Mouse (Mus musculus) gastrocnemius, postnatal 14 days (tissue): Measurements from ENCODE around the gene Ntrk3. TPM values are rescaled to one million over a fixed set of nuclear protein-coding genes. Genes with fewer than 3 reads are reported as not detected.
A peak's percentile ranks its signal among the peaks of the same experiment; 100 is the strongest.

Experiments
- DNase-seq: peaks from one replicate; pipeline ENCODE4 v3.0.0; 2021; ENCODE audit warnings: mixed read lengths
- intact Hi-C: fragments of 180-260 bp; cut with DNase I; formaldehyde crosslinking; loops from one replicate; pipeline ENCODE4 v1.15.1; 2025; ENCODE audit warnings: low total_unique reads
- total RNA-seq, 2 experiments: library from RNA; stranded (reverse); gene quantifications; 2 replicates each; pipeline ENCODE4 v1.2.3; 2021

Ntrk3 gene
- total RNA-seq, 2 experiments from 2014 or later: 3.1 to 3.5 TPM

- intact Hi-C loops: no loop called here
- DNase-seq: no peak
Observed at GRCm38 (mm10) chr7:78724591-78724990, 13.2 kb downstream of the Ntrk3 start.

DNA sequence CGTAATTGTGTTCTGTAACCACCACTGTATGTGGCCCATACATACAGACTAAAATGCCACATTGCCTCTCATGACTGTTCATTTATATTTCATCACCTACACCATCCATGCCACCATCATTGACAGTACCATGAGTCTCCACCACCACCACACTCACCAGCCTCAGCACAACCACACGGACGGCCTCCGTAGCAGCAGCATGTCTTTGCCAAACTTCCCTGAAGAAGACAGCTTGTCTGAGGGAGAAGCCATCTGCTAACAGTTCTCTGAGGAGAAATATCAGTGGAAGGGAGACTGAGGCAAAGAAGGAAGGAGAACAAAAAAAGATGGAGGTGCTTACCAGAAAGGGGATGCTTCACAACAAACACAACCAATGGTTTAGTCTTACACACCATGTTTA, 15.8 kb downstream of the Ntrk3 start:
- no peak for DNase-seq
- intact Hi-C loops: no loop called here

DNA sequence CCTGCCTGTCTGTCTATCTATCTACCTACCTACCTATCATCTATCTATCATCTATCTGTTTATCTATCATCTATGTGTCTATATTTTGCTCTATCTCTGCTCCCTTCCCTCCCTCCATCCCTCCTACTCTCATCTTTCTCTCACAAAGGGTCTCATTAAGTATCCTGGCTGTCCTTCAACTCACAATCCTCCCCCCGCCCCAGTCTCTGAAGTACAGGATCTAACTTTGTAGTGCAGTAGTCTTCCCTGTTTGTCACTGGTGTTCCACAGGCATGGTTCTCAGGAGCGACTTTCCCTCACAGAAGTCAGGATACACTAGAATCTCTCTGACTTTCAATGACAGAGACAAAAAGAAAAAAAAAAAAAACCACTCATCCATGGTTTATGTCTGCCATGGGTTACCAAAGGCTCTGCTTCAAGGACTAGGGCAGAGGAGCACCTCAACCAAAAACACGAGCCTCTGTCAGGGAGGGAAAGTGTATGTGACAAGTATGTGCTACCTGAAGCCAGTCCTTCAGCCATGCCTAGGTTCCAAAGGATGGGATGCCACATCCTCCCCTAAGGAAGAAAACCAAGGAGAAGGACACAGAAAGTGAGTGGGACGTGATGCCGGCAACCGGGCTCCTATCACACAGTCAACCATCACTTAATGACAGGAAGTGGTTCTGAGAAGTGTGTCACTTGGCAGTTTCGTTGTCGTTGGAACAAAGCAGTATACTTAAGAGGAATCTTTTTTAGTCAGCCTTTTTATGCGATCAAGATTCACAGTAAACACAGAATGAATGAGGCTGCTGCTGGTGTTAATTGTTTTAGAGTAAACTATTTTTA, 16.6 kb downstream of the Ntrk3 start:
- intact Hi-C loops: no loop called here
- no peak for DNase-seq

DNA sequence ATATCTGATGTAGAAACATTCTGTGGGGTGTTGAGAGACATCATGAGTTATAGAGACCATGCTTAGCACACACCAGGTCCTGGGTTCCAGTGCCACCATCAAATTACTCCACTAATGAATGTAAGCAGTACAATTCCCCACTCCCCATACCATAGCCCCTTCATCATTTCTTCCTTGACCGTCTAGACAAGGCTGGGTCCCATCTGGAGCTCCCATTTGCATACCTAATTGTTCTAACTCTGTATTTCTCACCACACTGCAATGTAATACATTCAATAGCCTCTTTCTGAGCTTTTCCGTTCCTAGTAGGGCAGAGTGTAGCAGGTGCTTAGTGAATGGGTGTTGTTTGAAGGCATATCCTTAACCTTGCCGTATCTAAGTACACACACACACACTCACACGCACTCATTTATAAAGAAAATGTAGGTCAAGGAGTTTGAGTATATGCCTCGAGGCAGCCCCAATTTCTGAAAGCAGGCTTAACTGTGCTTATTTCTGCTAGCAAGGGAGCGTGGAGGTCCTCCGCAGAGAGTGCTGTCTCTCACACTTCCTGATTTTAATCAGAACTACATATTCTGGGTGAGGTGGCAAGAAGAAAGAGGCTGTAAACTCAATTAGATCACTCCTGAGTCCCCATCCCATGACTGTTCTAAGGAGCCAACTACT, 17.9 kb downstream of the Ntrk3 start:
- intact Hi-C loops: no loop called here
- no peak for DNase-seq

DNA sequence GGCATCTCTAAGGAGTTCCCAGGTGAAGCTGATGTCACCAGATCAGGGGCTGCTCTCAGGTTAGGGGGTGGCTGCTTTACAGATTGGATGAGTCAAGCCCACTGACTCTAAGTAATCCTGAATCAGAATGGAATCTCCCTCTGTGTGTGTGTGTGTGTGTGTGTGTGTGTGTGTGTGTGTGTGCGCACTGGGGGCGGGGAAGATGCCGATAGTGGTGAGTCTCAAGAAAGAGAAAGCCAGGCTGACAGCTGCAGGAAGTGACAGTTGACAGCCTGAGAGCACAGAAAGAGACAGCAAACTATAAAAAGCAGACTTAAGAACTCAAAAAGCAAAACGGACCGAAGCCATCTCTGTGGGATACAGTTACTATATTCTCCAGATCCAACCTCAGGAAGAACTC, 18.7 kb downstream of the Ntrk3 start:
- no peak for DNase-seq
- intact Hi-C loops: no loop called here

DNA sequence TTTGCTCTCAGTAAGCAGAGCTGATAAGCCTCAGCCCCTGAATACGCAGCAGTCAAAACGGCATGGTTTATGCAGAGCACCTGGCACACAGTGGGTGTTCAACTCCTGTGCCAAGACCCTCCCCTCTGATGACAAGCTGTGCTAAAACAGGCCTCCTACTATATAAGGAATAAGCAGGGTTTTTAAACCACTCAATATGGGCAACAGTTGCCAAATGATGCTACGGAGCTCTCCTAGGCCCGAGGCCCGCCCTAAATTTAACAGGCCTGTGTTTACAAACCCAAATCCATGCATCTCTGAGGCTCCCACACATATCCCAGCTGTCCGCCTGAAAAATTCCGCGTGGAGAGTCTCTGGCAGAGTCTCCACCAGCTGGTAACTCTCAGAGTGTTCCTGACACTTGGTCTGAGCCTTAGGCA, 19.6 kb downstream of the Ntrk3 start:
- intact Hi-C loops: no loop called here
- DNase-seq: no peak

GRCm38 (mm10) chr7:78707708-78708107, 30.1 kb downstream of the Ntrk3 start:
- intact Hi-C loops: no loop called here
- no peak for DNase-seq

DNA sequence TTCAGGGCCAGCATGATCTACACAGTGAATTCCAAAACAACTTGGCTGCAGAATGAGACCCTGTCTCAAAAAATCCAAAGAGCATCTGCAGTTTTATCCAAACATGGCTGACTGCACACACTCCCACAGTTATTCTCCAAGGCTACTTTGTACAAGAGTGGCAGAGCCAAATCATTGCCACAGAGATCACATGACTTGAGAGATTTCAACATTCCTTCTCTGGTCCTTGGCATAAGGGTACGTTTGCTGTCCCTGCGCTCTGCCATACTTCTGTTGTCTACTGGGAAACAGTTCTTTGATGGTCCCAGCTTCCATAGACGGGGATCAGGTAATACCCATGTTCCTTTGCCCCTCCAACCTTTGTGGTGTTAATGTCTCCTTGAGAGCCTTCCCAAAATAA, 30.7 kb downstream of the Ntrk3 start:
- no peak for DNase-seq
- intact Hi-C loops: no loop called here

- intact Hi-C loops: no loop called here
- DNase-seq: no peak
Observed at GRCm38 (mm10) chr7:78702676-78703075, 35.1 kb downstream of the Ntrk3 start.

GRCm38 (mm10) chr7:78695200-78695599, 42.6 kb downstream of the Ntrk3 start:
- intact Hi-C loops: no loop called here
- no peak for DNase-seq

DNA sequence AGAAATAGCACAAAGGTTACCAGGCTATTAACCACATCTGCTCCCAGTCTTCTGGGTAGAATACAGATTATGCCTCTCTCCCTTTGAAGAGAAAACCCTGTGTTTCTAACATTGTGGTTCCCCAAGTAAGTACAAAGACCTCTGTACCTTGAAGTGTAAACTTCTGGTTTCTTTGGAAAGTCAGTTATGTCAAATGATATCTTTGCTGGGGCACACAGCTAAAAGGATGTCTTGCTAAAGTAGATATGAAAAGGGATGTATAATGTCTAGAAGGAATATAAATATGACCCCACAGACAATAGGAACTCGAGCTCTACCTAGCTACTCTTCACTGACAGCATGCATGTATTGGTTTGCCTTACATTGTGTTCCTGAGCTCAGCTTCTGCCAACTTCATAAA, 44.7 kb downstream of the Ntrk3 start:
- intact Hi-C loops: no loop called here
- no peak for DNase-seq

DNA sequence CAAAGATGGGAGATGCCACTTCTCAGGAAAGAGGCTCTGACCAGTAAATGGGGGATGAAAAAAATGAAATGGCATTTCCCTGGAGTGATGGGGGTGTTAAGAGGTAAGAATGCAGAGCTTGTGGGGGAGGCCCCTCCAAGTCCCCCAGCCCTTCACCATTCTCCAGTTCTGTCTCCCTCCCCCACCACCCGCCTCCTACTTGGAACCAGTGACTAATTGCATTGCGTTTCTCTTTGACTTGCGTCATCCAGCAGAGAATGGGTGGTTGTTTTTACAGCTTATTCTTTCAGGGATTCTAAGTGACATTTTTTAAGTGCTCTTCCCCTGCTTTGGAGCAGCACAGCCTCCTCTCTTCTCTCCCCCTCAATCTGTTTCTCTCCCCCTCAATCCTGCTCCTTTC, 46.9 kb downstream of the Ntrk3 start:
- intact Hi-C loops: no loop called here
- DNase-seq: no peak

DNA sequence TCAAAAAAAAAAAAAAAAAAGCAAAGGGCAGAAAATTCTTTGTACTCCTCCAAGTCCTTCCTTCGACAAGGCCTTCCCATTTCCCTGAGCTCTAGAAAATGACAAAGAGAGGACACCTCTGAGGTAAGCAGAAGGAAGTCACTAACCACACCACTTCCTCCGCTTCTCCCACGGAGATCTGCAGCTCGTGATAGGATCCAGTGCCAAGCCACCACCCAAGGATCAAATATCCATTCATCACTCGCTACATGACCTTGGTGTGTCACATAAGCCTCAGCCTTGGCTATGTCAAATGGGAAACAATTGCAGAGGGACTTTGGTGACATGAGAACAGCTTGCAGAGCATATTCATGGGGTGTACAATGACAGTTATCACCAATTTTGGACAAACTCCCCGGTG, 52.9 kb downstream of the Ntrk3 start:
- DNase-seq: no peak
- intact Hi-C loops: no loop called here

GRCm38 (mm10) chr7:78680871-78681270, 56.9 kb downstream of the Ntrk3 start:
- intact Hi-C loops: no loop called here
- DNase-seq: no peak

DNA sequence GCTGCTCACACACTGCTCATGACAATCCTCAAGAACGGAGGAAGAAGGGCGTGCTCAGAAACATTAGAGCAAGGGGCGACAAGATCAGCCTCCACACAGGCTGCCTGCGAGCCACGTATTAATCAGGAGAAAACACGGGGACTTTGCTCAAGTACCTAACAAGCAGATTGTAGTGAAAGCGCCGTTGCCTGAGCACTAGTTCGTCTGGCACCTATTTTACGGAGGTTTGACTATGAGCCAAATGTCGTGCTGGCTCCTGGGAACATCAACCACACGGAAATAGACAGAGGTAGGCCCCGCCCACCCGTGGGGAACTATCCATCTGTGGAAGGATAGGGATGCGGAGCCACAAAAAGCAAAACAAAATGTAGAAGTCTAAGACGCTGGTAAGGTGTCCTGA, 68.4 kb downstream of the Ntrk3 start:
- intact Hi-C loops: no loop called here
- no peak for DNase-seq

DNA sequence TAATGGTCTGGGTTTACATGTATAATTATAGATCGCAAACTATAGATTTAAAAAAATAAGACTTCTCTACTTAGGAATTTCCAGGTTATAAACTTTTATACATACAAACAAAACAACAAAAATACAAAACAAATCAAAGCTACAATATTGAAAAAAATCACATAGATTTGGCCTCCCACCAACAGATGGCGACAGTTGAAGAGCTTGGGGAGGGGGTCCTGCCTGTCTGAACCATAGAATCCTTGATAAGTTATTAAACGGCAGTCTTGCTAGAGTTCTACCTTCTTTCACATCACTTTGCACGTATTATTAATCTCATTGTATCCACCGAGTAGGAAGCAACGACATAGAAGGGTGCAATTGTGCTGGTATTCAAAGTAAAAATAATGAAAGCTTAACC, 68.9 kb downstream of the Ntrk3 start:
- no peak for DNase-seq
- intact Hi-C loops: no loop called here

- intact Hi-C loops: no loop called here
- no peak for DNase-seq
Observed at GRCm38 (mm10) chr7:78668003-78668635, 69.7 kb downstream of the Ntrk3 start.

GRCm38 (mm10) chr7:78660832-78661231, 77.0 kb downstream of the Ntrk3 start:
- DNase-seq: no peak
- intact Hi-C loops: no loop called here

DNA sequence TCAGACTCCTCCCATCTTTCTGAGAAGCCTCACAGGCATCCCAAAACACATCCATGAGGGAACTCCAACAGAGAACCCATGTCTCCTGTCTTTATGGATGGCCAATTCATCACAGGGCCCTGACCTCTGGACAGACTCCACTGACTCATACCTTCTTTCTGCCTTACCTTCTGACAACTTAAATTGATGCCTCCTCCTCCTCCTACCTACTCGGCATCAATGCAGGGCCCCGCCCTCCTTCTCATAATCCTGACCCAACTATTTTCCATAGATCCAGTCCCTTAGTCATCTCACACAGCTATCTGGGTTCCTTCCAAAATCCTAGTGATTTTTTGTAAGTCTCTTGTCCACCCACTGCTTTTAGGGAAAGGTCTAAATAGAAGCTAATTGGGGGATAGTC, 78.0 kb downstream of the Ntrk3 start:
- DNase-seq: no peak
- intact Hi-C loops: no loop called here

DNA sequence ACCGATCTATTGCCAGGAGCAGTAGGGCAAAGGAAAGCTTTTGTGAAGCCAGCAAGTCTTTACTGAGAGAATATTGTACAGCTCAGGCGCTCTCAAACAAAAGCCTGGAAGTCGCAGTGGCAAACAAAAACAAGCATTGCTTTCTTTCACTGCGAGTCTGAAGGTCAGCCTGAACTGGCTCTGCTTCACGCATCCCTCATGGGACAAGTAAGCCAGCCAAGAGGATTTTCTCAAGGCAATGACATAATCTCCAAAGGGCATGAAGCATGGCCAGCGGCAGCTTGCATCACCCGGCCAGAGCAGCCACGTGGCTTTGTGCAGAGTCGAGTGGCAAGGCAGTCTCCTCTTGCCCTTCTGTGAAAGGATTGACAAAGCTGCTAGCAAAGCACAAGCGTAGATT, 79.8 kb downstream of the Ntrk3 start:
- intact Hi-C loops: no loop called here

DNA sequence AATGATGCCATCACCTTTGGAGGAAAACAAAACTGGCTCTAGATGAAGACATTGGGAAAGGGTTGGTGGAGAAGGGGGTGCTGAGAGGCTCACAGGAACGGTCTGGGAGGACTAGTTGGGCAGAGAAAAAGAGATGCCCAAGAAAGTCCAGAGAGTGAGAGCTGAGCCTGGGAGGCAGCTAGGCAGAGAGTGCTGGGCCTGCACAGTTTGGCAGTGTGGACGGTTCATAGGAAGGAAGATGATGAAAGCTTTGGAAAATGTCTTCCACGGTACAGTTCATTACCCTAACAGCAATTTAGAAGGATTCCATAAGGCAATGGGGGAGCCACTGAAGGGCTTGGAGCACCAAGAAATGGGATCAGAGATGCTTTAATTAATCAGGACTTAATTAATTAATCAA, 81.6 kb downstream of the Ntrk3 start:
- DNase-seq: no peak
- intact Hi-C loops: no loop called here

More for the DNA sequence above, 79.8 kb downstream of the Ntrk3 start:
- DNase-seq: peak; percentile 12
